Mouse (Mus musculus) myocyte (in vitro differentiated cells): ENCODE data around the gene Cnr1.

Experiments used
- MAX ChIP-seq: IDR thresholded peaks from one replicate; pipeline ENCODE4 v1.6.1; 2011; ENCODE audit warnings: low read depth, mild to moderate bottlenecking, control low read depth
- MYOD1 ChIP-seq, 3 experiments: IDR thresholded peaks; one replicate each; pipeline ENCODE4 v1.6.1; 2011; ENCODE audit warnings: control low read depth in 2 of 3, low read depth in 2 of 3, mild to moderate bottlenecking in 2 of 3, moderate library complexity in 1 of 3; ENCODE audit not compliant: insufficient read length in 2 of 3, control insufficient read depth in 1 of 3
- MYOG ChIP-seq, 3 experiments: IDR thresholded peaks; one replicate each; pipeline ENCODE4 v1.6.1; 2011; ENCODE audit warnings: control low read depth in 2 of 3, low read depth in 2 of 3, mild to moderate bottlenecking in 2 of 3; ENCODE audit not compliant: insufficient read length in 2 of 3, control insufficient read depth in 1 of 3, insufficient read depth in 1 of 3
- POLR2A ChIP-seq: IDR thresholded peaks from one replicate; pipeline ENCODE4 v1.6.1; 2011; ENCODE audit warnings: low read depth, mild to moderate bottlenecking, control low read depth, moderate library complexity; ENCODE audit not compliant: insufficient read length
- POLR2AphosphoS2 ChIP-seq: IDR thresholded peaks from one replicate; pipeline ENCODE4 v1.6.1; 2011; ENCODE audit warnings: low read depth, control low read depth; ENCODE audit not compliant: insufficient read length
- SRF ChIP-seq: IDR thresholded peaks from one replicate; pipeline ENCODE4 v1.6.1; 2011; ENCODE audit warnings: low read depth; ENCODE audit not compliant: control insufficient read depth, insufficient read length
- TCF12 ChIP-seq: IDR thresholded peaks from one replicate; pipeline ENCODE4 v1.6.1; 2011; ENCODE audit warnings: mild to moderate bottlenecking, control low read depth; ENCODE audit not compliant: poor library complexity, insufficient read depth, severe bottlenecking
- USF1 ChIP-seq: IDR thresholded peaks from one replicate; pipeline ENCODE4 v1.6.1; 2011; ENCODE audit warnings: low read depth, mild to moderate bottlenecking, control low read depth, moderate library complexity

GRCm38 (mm10) chr4:33895491-33895890, 28.9 kb upstream of the Cnr1 start:
- no peak for TF ChIP-seq POLR2A
- TF ChIP-seq POLR2AphosphoS2 = no peak
- no peak for TF ChIP-seq MYOD1 (IDR thresholded peaks at IDR 0.05; ENCODE audit: control insufficient read depth in 1 of 3, insufficient read length in 2 of 3, low read depth in 2 of 3)
- no peak for TF ChIP-seq SRF
- TF ChIP-seq MAX = no peak
- TF ChIP-seq MYOG (IDR thresholded peaks at IDR 0.05; ENCODE audit: control insufficient read depth in 1 of 3, insufficient read depth in 1 of 3, insufficient read length in 2 of 3, low read depth in 2 of 3) = no peak
- no peak for TF ChIP-seq TCF12
- no peak for TF ChIP-seq USF1
